Mouse (Mus musculus): ENCODE measurements around the gene Rufy1.

DNA sequence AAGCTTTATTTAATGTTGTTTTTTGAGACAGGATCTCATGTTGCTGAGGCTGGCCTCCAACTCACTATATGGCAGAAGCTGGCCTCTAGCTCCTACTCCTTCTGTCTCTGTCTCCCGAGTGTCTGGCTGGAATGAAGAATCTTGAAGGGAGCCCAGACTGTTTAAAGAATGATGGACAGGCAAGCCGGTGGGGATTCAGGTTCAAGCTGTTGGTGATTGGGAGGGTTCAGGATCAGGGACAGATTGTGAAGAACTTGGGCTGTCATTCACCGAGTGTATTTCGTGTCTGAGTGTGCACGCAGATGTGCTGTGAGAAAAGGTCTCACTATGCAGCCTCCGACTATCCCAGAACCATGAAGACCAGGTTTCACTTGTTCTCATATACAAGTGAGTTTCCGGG lies 25.5 kb upstream of the Rufy1 start:
- TF ChIP-seq E2F4 (IDR thresholded peaks at IDR 0.05; ENCODE audit: borderline replicate concordance, low read depth, low read length): no peak
- TF ChIP-seq KAT2A (conservative IDR thresholded peaks at IDR 0.05; ENCODE audit: low read depth, low read length): no peak
- no peak for TF ChIP-seq CTCF (IDR thresholded peaks at IDR 0.05 in 2 of 3, conservative IDR thresholded peaks at IDR 0.05 in 1 of 3; ENCODE audit: control insufficient read depth in 1 of 3, insufficient read depth in 1 of 3, low read depth in 2 of 3, low read length in 3 of 3, poor library complexity in 1 of 3, severe bottlenecking in 1 of 3)
- no peak for TF ChIP-seq ZKSCAN1 (IDR thresholded peaks at IDR 0.05; ENCODE audit: low read depth, low read length)
- no peak for TF ChIP-seq POLR2A (IDR thresholded peaks at IDR 0.05; ENCODE audit: control insufficient read depth in 1 of 2, insufficient read depth in 1 of 2, low read depth in 1 of 2, low read length in 2 of 2, poor library complexity in 1 of 2)
- no peak for TF ChIP-seq MAFK (IDR thresholded peaks at IDR 0.05; ENCODE audit: borderline replicate concordance, low read depth, low read length)
- TF ChIP-seq TAL1 (IDR thresholded peaks at IDR 0.05; ENCODE audit: low read length): no peak
